Mouse (Mus musculus): Measurements from ENCODE around the gene Mgat4b. TPM values are rescaled to one million over a fixed set of nuclear protein-coding genes. Genes with fewer than 3 reads are reported as not detected.

Mgat4b gene
- polyA plus RNA-seq, 1 experiment from 2014 or later, result 11.9 TPM

DNA sequence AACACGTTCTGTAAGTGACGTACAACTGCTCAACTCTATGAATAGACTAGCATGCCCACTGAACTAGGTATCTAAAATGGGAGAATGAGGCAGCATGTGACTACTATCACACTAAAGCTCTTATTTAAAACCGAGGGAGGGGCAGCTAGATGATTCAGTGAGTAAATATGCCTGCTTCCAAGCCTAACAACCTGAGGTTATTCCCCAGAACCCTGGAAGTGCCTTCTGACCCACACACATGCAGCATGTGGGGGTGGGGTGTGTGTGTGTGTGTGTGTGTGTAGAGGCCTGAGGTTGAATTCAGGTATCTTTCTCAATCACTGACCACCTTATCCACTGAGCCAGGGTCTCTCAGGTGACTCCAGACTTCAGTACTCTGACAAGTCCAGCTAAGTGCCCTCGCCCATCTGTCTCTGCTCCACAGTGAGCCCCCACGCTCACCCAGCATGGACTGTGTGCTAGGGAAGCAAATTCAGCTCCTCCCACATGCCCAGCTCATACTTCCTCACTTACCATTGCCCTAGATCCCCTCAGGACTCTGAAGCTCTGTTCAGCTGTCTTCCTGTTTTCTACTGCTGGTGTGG is 65.0 kb downstream of the Mgat4b start:
- peaks cover 4% of the 10 kb centered on the region; the same call in 1 of the 2 replicates for H3K4me1 ChIP-seq (ENCODE audit: insufficient read depth, low read length)
- H3K9ac ChIP-seq (replicated peaks; ENCODE audit: low read length), result no peak overlapping the region
- no peaks in the 10 kb centered on the region for H3K27me3 ChIP-seq (ENCODE audit: insufficient read depth, low read length)
- peaks cover 5% of the 10 kb centered on the region for H3K36me3 ChIP-seq (ENCODE audit: insufficient read depth, low read length)
- no peak overlapping the region for H3K27ac ChIP-seq (ENCODE audit: low read length)
- H3K9me3 ChIP-seq (ENCODE audit: low read length), result no peaks in the 10 kb centered on the region
- no peak overlapping the region for H3K4me3 ChIP-seq (ENCODE audit: low read length)
- no peak overlapping the region for H3K4me2 ChIP-seq (replicated peaks; ENCODE audit: low read depth, low read length)
- ATAC-seq (ENCODE audit: low FRiP score, low TSS enrichment), result no peak
- WGBS, result 77% methylated on average over 5 of the region's 5 CpGs

GRCm38 (mm10) chr11:50277025-50277424 is 66.3 kb downstream of the Mgat4b start:
- H3K9ac ChIP-seq (replicated peaks; ENCODE audit: low read length), result no peak overlapping the region
- no peak for ATAC-seq (ENCODE audit: low FRiP score, low TSS enrichment)
- H3K4me1 ChIP-seq (ENCODE audit: insufficient read depth, low read length), result peaks cover 4% of the 10 kb centered on the region; the same call in 1 of the 2 replicates
- no peak overlapping the region for H3K4me2 ChIP-seq (replicated peaks; ENCODE audit: low read depth, low read length)
- H3K36me3 ChIP-seq (ENCODE audit: insufficient read depth, low read length), result peaks cover 8% of the 10 kb centered on the region
- no peak overlapping the region for H3K4me3 ChIP-seq (ENCODE audit: low read length)
- H3K27me3 ChIP-seq (ENCODE audit: insufficient read depth, low read length), result no peaks in the 10 kb centered on the region
- H3K9me3 ChIP-seq (ENCODE audit: low read length), result no peaks in the 10 kb centered on the region
- H3K27ac ChIP-seq (ENCODE audit: low read length), result no peak overlapping the region

DNA sequence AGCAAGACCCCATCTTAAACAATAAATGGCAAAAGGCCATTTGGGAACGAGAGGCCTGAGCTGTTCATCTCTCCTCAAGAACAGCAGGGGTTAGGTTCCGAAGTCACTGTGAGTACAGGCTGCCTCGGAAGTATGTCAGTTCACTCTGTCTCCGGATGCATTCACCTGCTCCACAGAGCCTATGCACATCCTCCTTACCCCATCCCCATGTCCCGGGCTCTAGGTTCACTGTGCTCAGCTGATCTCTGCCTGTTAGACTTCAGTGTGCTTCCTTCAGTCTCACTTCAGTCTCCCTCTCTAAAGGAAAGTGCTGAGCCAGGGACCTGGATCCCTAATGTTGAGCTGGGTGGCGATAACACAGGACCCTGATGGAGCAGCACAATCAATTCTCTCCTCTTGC is 67.0 kb downstream of the Mgat4b start:
- no peaks in the 10 kb centered on the region for H3K9me3 ChIP-seq (ENCODE audit: low read length)
- no peak overlapping the region for H3K9ac ChIP-seq (replicated peaks; ENCODE audit: low read length)
- H3K4me2 ChIP-seq (replicated peaks; ENCODE audit: low read depth, low read length), result no peak overlapping the region
- peaks cover 8% of the 10 kb centered on the region for H3K36me3 ChIP-seq (ENCODE audit: insufficient read depth, low read length)
- H3K4me3 ChIP-seq (ENCODE audit: low read length), result no peak overlapping the region
- H3K4me1 ChIP-seq (ENCODE audit: insufficient read depth, low read length), result peaks cover 4% of the 10 kb centered on the region; the same call in 1 of the 2 replicates
- no peak overlapping the region for H3K27ac ChIP-seq (ENCODE audit: low read length)
- no peak for ATAC-seq (ENCODE audit: low FRiP score, low TSS enrichment)
- H3K27me3 ChIP-seq (ENCODE audit: insufficient read depth, low read length), result no peaks in the 10 kb centered on the region
- 93% methylated on average over 6 of the region's 6 CpGs for WGBS

DNA sequence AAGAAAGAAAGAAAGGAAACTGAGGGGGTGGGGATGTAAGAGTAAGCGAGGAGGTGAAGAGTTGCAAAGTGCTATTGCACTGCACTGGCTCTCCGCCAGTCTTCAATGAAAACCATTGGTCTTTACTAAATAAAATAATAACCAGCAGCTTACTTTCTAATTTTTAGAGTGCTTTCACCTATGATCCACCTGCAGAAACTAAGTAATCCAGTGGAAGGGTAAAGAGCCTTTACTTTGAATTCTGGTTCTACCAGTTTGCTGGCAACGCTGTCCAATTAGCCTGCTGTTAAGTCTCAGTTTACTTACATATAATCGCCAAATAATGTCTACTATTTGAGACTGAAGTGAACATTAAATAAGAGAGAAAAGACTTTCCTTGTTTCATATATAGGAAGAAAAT is 68.3 kb downstream of the Mgat4b start:
- no peaks in the 10 kb centered on the region for H3K27me3 ChIP-seq (ENCODE audit: insufficient read depth, low read length)
- no peaks in the 10 kb centered on the region for H3K9me3 ChIP-seq (ENCODE audit: low read length)
- H3K4me3 ChIP-seq (ENCODE audit: low read length), result no peak overlapping the region
- H3K27ac ChIP-seq (ENCODE audit: low read length), result no peak overlapping the region
- no peak overlapping the region for H3K4me2 ChIP-seq (replicated peaks; ENCODE audit: low read depth, low read length)
- peaks cover 8% of the 10 kb centered on the region for H3K36me3 ChIP-seq (ENCODE audit: insufficient read depth, low read length)
- 80% methylated on average over 4 of the region's 4 CpGs for WGBS
- no peak for ATAC-seq (ENCODE audit: low FRiP score, low TSS enrichment)
- peaks cover 4% of the 10 kb centered on the region; the same call in 1 of the 2 replicates for H3K4me1 ChIP-seq (ENCODE audit: insufficient read depth, low read length)
- H3K9ac ChIP-seq (replicated peaks; ENCODE audit: low read length), result no peak overlapping the region

DNA sequence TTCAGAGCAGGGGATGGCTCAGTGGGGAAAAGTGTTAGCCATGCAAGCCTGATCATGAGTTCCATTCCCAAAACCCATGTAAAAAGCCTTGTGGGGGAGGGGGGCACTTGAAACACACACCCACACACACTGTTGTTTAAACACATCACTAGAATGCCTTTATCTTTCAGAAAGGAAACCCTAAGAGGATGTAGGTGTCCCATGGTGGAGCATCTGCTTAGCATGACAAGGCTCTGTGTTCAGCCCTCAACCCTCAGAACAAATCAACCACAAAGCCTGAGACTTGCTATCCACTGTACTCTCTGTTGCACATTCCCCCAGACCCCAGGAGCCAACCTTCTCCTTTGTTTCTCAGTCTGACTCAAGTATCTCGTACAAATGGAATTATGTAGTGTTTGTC is 69.4 kb downstream of the Mgat4b start:
- Histone ChIP-seq H3K9me3 (ENCODE audit: low read length) (no peaks in the 10 kb centered on the region), H3K36me3 (ENCODE audit: insufficient read depth, low read length) (peaks cover 8% of the 10 kb centered on the region), H3K9ac (replicated peaks; ENCODE audit: low read length) (no peak overlapping the region), H3K4me2 (replicated peaks; ENCODE audit: low read depth, low read length) (no peak overlapping the region), H3K4me3 (ENCODE audit: low read length) (no peak overlapping the region), H3K27me3 (ENCODE audit: insufficient read depth, low read length) (no peaks in the 10 kb centered on the region), H3K4me1 (ENCODE audit: insufficient read depth, low read length) (peaks cover 4% of the 10 kb centered on the region; the same call in 1 of the 2 replicates), H3K27ac (ENCODE audit: low read length) (no peak overlapping the region)
- WGBS, result 79% methylated on average over 1 of the region's 1 CpGs
- no peak for ATAC-seq (ENCODE audit: low FRiP score, low TSS enrichment)

Small RNA genes lying within 50 kb of the gene (microRNA-seq; reads per million reads assigned to microRNA genes)
- not detected for gene Mir6919

Other genes starting within 250 kb of the Mgat4b start
- gene Rnf130, start 185.5 kb upstream of the Mgat4b start, polyA plus RNA-seq (2015; fragmentation: Nextera tagmentation; extraction: Ambion mirVana), result 33.8 and 50.6 TPM in 2 replicates
- 44.3 and 47.2 TPM in 2 replicates for gene Tbc1d9b, start 79.5 kb upstream of the Mgat4b start, polyA plus RNA-seq (2015; fragmentation: Nextera tagmentation; extraction: Ambion mirVana)
- 21.7 and 23.2 TPM in 2 replicates for gene Mrnip, start 36.4 kb upstream of the Mgat4b start, polyA plus RNA-seq (2015; fragmentation: Nextera tagmentation; extraction: Ambion mirVana)
- 298 and 338 TPM in 2 replicates for gene Sqstm1, start 63 bp upstream of the Mgat4b start, polyA plus RNA-seq (2015; fragmentation: Nextera tagmentation; extraction: Ambion mirVana)
- gene Ltc4s, start 27.7 kb downstream of the Mgat4b start, polyA plus RNA-seq (2015; fragmentation: Nextera tagmentation; extraction: Ambion mirVana), result 2.5 and 2.8 TPM in 2 replicates
- gene Maml1, start 81.4 kb downstream of the Mgat4b start, polyA plus RNA-seq (2015; fragmentation: Nextera tagmentation; extraction: Ambion mirVana), result 5.2 and 6.3 TPM in 2 replicates
- 393 and 397 TPM in 2 replicates for gene Canx, start 114.8 kb downstream of the Mgat4b start, polyA plus RNA-seq (2015; fragmentation: Nextera tagmentation; extraction: Ambion mirVana)
- 0.55 and 0.71 TPM in 2 replicates for gene Cby3, start 143.6 kb downstream of the Mgat4b start, polyA plus RNA-seq (2015; fragmentation: Nextera tagmentation; extraction: Ambion mirVana)
- 500 and 509 TPM in 2 replicates for gene Hnrnph1, start 166.1 kb downstream of the Mgat4b start, polyA plus RNA-seq (2015; fragmentation: Nextera tagmentation; extraction: Ambion mirVana)
- 27.4 and 27.5 TPM in 2 replicates for gene Rufy1, start 220.2 kb downstream of the Mgat4b start, polyA plus RNA-seq (2015; fragmentation: Nextera tagmentation; extraction: Ambion mirVana)